In genomic region chr9:120706562-120707198, GRCm38 (mm10) we compare ENCODE assay signal across 26 mouse cellular contexts.
DNase-seq lines count a peak whose midpoint lies in the region; ATAC-seq and TF ChIP-seq lines count a peak whose summit lies in the region.
"Had no signal": no experiment of that assay in that cellular context is flagged by ENCODE, and none has a peak within 500 bp of the region (broad histone marks: within the 10 kb centered on the region; RNA-seq: fewer than 3 reads in every experiment).

No protein-coding gene starts in this region.

- no peak overlapping the region for H3K9ac ChIP-seq in hindbrain, postnatal 0 days (replicated peaks; ENCODE audit: low read length)
- no peak overlapping the region for H3K9ac ChIP-seq in hindbrain, embryonic 11.5 days (ENCODE audit: low read depth, low read length)
- no peak overlapping the region for H3K9ac ChIP-seq in lung, embryonic 14.5 days
- no peak overlapping the region for H3K9ac ChIP-seq in limb, embryonic 15.5 days
- H3K9ac ChIP-seq: embryonic facial prominence, embryonic 15.5 days; heart, embryonic 15.5 days; hindbrain, embryonic 13.5 days; liver, embryonic 13.5 days; midbrain, embryonic 13.5 days; neural tube, embryonic 13.5 days had no signal

- TF ChIP-seq CTCF in hindbrain, postnatal 0 days (IDR thresholded peaks at IDR 0.05; ENCODE audit: low read depth), result no peak
- no peak for TF ChIP-seq CTCF in lung, embryonic 14.5 days (IDR thresholded peaks at IDR 0.05; ENCODE audit: low read depth)

- peak; percentile 49; the same call in 1 of the 2 replicates for ATAC-seq in hindbrain, postnatal 0 days
- ATAC-seq in hindbrain, embryonic 11.5 days (ENCODE audit: low FRiP score), result no peak
- ATAC-seq in lung, embryonic 14.5 days (ENCODE audit: insufficient read depth), result peak; percentile 45
- ATAC-seq in limb, embryonic 15.5 days (ENCODE audit: insufficient number of reproducible peaks, low FRiP score, low TSS enrichment, low read depth), result peak; percentile 13; the same call in 1 of the 2 replicates
- ATAC-seq in erythroid progenitor cell, adult 5-6 weeks (replicated peaks; ENCODE audit: low FRiP score, poor library complexity, severe bottlenecking), result no peak
- ATAC-seq: CD4-positive, CD25-positive, alpha-beta regulatory T cell, adult 4 months; forebrain, embryonic 14.5 days; inflammation-experienced regulatory T-cells, adult 6 months; midbrain, embryonic 13.5 days had no signal

- H3K9me3 ChIP-seq in hindbrain, postnatal 0 days (ENCODE audit: low read length), result no peaks in the 10 kb centered on the region
- no peaks in the 10 kb centered on the region for H3K9me3 ChIP-seq in hindbrain, embryonic 11.5 days (ENCODE audit: control insufficient read depth, low read length)
- no peaks in the 10 kb centered on the region; the same call in 1 of the 2 replicates for H3K9me3 ChIP-seq in lung, embryonic 14.5 days (ENCODE audit: low read depth, low read length)
- no peaks in the 10 kb centered on the region for H3K9me3 ChIP-seq in limb, embryonic 15.5 days
- H3K9me3 ChIP-seq: embryonic facial prominence, embryonic 15.5 days; heart, embryonic 15.5 days; liver, embryonic 13.5 days; midbrain, embryonic 13.5 days had no signal

- H3K4me2 ChIP-seq in hindbrain, postnatal 0 days (ENCODE audit: low read depth, low read length), result no peak overlapping the region
- no peak overlapping the region for H3K4me2 ChIP-seq in hindbrain, embryonic 11.5 days (replicated peaks; ENCODE audit: low read depth, low read length)
- H3K4me2 ChIP-seq in lung, embryonic 14.5 days, result no peak overlapping the region
- no peak overlapping the region for H3K4me2 ChIP-seq in limb, embryonic 15.5 days
- H3K4me2 ChIP-seq: embryonic facial prominence, embryonic 15.5 days; heart, embryonic 15.5 days; hindbrain, embryonic 13.5 days; liver, embryonic 13.5 days; midbrain, embryonic 13.5 days; neural tube, embryonic 13.5 days had no signal

- no peak overlapping the region for H3K4me3 ChIP-seq in hindbrain, postnatal 0 days (ENCODE audit: low read length)
- no peak overlapping the region for H3K4me3 ChIP-seq in hindbrain, embryonic 11.5 days (ENCODE audit: low read depth, low read length)
- H3K4me3 ChIP-seq in lung, embryonic 14.5 days (ENCODE audit: low read depth, low read length), result no peak overlapping the region
- H3K4me3 ChIP-seq in limb, embryonic 15.5 days, result no peak overlapping the region
- H3K4me3 ChIP-seq: embryonic facial prominence, embryonic 15.5 days; heart, embryonic 10.5 days; heart, embryonic 15.5 days; hindbrain, embryonic 13.5 days; liver, embryonic 13.5 days; midbrain, embryonic 13.5 days; neural tube, embryonic 13.5 days had no signal

- DNase-seq in hindbrain, postnatal 0 days (ENCODE audit: low spot score), result peak; percentile 35
- DNase-seq in hindbrain, embryonic 11.5 days (ENCODE audit: low spot score), result no peak
- DNase-seq in lung, embryonic 14.5 days, result peak; percentile 51
- DNase-seq in lung, postnatal 14 days, result no peak
- DNase-seq in layer of hippocampus, adult 9-10 months (ENCODE audit: low spot score), result peak; percentile 32
- DNase-seq: adrenal gland, postnatal 25 days; cerebellum, adult 11-12 months; gastrocnemius, postnatal 25 days; heart, adult 11 months; kidney, adult 11 months; kidney, postnatal 14 days; liver, embryonic 13.5 days; right cerebral cortex, postnatal 14 days; thymus, postnatal 4 days had no signal

- H3K4me1 ChIP-seq in hindbrain, postnatal 0 days (ENCODE audit: insufficient read depth, low read length), result peaks cover 16% of the 10 kb centered on the region
- no peaks in the 10 kb centered on the region; the same call in 1 of the 2 replicates for H3K4me1 ChIP-seq in hindbrain, embryonic 11.5 days (replicated peaks; ENCODE audit: control insufficient read depth, insufficient read depth, low read length)
- H3K4me1 ChIP-seq in lung, embryonic 14.5 days (ENCODE audit: insufficient read depth), result peaks cover 4% of the 10 kb centered on the region; the same call in 1 of the 2 replicates
- peaks cover 25% of the 10 kb centered on the region for H3K4me1 ChIP-seq in limb, embryonic 15.5 days

- H3K36me3 ChIP-seq in hindbrain, postnatal 0 days (ENCODE audit: insufficient read depth, low read length), result no peaks in the 10 kb centered on the region
- no peaks in the 10 kb centered on the region for H3K36me3 ChIP-seq in hindbrain, embryonic 11.5 days (ENCODE audit: control insufficient read depth, insufficient read depth, low read length)
- H3K36me3 ChIP-seq in lung, embryonic 14.5 days (ENCODE audit: insufficient read depth), result no peaks in the 10 kb centered on the region
- H3K36me3 ChIP-seq in limb, embryonic 15.5 days, result no peaks in the 10 kb centered on the region
- H3K36me3 ChIP-seq: embryonic facial prominence, embryonic 15.5 days; heart, embryonic 10.5 days; heart, embryonic 15.5 days; hindbrain, embryonic 13.5 days; liver, embryonic 13.5 days; midbrain, embryonic 13.5 days; neural tube, embryonic 13.5 days had no signal

- H3K27ac ChIP-seq in hindbrain, postnatal 0 days, result no peak overlapping the region
- no peak overlapping the region for H3K27ac ChIP-seq in hindbrain, embryonic 11.5 days (ENCODE audit: low read depth, low read length)
- no peak overlapping the region for H3K27ac ChIP-seq in lung, embryonic 14.5 days (ENCODE audit: low read depth)
- H3K27ac ChIP-seq in limb, embryonic 15.5 days, result 0 out of 2 replicates have a peak overlapping the region, but pooled peaks have one; percentile 18
- H3K27ac ChIP-seq: embryonic facial prominence, embryonic 15.5 days; heart, embryonic 10.5 days; heart, embryonic 15.5 days; hindbrain, embryonic 13.5 days; liver, embryonic 13.5 days; macrophage; midbrain, embryonic 13.5 days; neural tube, embryonic 13.5 days had no signal

- no peaks in the 10 kb centered on the region for H3K27me3 ChIP-seq in hindbrain, postnatal 0 days (ENCODE audit: insufficient read depth, low read length)
- no peaks in the 10 kb centered on the region for H3K27me3 ChIP-seq in hindbrain, embryonic 11.5 days (ENCODE audit: control insufficient read depth, insufficient read depth, low read length)
- no peaks in the 10 kb centered on the region for H3K27me3 ChIP-seq in lung, embryonic 14.5 days (ENCODE audit: insufficient read depth, low read length)
- H3K27me3 ChIP-seq in limb, embryonic 15.5 days, result no peaks in the 10 kb centered on the region
- H3K27me3 ChIP-seq: embryonic facial prominence, embryonic 15.5 days; heart, embryonic 15.5 days; liver, embryonic 13.5 days; midbrain, embryonic 13.5 days; neural tube, embryonic 13.5 days had no signal

- 33% methylated on average over 9 of the region's 9 CpGs for WGBS in hindbrain, postnatal 0 days
- 51% methylated on average over 9 of the region's 9 CpGs for WGBS in hindbrain, embryonic 11.5 days
- 51% methylated on average over 9 of the region's 9 CpGs for WGBS in lung, embryonic 14.5 days
- 70% methylated on average over 9 of the region's 9 CpGs for WGBS in limb, embryonic 15.5 days

Comparison
In these comparisons a context has a peak if more than half of its experiments do, and no peak if none do; other contexts are left out.
1. ATAC-seq: peak in hindbrain, postnatal 0 days (single experiment), lung, embryonic 14.5 days (single experiment) and limb, embryonic 15.5 days (single experiment); none in hindbrain, embryonic 11.5 days (single experiment) and erythroid progenitor cell, adult 5-6 weeks (single experiment).
2. DNase-seq: peak in hindbrain, postnatal 0 days (single experiment), lung, embryonic 14.5 days (single experiment) and layer of hippocampus, adult 9-10 months (single experiment); none in hindbrain, embryonic 11.5 days (single experiment) and lung, postnatal 14 days (single experiment).